Mouse (Mus musculus) cerebellum, adult 18-20 months (tissue): ENCODE measurements at regions not wholly inside any gene's neighbourhood (a gene's known extent, or its start where the extent isn't known, plus 50 kb on each side); places are given as distances from the start of the nearest gene placed in this dataset.
A peak's percentile ranks its signal among the peaks of the same experiment; 100 is the strongest.

Experiments used
- DNase-seq, 2 experiments: peaks; one replicate each; pipeline ENCODE4 v3.0.0; 2021

DNA sequence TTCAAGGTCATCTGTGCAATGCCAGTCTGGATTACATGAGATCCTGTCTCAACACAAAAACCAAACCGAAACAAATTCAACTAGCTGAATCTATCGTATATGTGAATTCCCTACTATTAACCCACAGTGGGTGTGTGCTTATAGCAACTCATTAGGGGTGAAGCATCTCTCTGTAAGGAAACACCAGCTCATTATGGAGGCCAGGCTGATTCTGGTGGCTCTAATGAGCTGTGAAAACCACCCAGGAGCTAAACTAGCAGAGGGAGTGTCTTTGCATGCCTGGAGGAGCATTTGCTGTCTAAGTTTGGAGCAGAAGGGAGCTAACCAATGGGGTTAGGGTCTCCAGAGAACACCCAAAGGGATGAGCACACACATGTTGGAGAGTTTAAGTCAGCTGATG, 54.1 kb upstream of the Adamts2 start:
- DNase-seq: no peak

DNA sequence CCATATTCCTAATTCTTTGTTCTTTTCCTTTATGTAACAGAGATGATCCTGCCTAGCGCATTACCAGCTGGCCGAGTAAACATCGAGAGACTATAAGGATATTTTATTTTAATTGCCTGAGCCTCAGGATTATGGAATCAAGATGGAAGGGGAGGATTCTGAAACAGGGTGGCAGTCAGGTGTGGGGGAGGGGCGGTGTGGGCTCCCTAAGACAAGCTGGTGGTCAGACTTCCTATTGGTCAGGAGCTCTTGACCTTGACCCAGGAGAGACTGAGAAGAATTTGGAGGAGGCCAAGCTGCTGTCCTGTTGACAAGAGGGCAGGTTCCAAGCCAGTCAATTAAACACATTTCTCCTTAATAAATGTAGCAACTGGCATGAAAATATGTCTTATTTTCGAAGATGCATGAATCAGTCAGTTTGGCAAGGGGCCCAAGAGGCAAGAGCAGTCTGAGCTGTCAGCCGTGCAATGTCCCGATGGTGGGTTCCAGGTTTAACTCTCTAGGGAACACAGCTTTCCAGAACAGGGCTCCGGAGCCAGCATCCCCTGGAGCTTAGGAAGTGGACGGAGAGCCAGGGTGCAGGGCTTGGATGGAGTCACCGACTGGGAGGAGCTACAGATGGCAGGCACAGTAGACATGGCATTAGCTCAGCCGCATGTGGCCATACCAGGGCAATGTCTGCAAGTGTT, 55.3 kb upstream of the Adamts2 start:
- DNase-seq: peak; percentile 23 to 36

DNA sequence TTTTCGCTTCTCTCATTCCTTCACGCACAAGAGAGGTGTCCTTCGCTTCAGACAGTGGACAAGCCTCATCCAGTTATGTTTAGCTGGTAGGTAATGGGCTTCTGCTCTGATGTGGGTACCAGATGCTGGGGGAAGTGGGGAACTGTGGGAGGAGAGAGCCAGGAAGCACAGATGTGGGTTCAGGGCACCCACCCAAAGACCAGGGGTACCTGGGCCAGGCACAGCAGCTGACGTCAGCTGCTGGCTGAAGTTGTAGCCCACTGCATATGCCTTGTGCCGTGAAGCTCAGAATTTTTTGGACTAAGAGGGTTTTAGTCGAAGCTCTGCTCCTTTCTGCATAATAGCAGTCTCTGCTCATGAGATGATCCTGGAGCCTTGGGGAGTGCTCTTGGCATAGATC, 56.5 kb upstream of the Adamts2 start:
- DNase-seq: no peak

DNA sequence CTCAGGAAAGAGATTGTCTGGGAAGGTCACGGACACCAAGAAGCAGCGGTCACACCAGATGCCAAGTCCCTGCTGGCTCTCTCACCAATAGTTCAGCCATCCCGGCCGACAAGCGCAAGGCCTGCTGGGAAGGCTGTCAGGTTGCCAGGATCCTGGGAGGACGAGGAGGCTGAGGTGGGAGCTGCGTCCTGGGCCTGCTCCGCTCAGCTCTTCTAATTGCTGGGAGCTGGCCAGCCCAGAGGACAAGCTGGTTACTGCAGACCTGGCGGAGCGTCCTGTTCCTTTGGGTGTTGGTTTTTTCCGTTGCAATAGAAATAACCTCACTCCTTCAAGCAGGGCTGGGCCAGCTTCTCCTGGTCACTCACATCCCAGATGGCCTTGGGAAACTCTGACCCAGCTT, 61.7 kb upstream of the Adamts2 start:
- peak; percentile 34 to 45 for DNase-seq

DNA sequence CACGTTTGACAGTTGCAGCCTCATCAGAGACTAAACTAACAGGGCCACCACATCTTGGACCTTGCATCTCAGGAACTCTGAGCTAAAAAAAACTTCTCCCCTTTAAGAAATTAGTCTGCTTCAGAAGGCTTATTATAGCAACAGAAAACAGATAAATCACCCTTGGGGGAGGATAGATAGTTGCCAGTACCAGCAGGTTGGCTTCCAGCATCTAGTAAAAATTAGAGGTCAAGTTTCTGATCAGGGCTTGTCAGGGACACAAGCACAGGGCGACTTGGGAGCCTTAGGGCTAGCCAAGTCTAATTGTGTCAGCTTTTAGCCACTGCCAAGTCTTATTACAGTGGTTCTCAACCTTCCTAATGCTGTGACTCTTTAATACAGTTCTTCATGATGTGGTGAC, 67.6 kb upstream of the Adamts2 start:
- no peak for DNase-seq

DNA sequence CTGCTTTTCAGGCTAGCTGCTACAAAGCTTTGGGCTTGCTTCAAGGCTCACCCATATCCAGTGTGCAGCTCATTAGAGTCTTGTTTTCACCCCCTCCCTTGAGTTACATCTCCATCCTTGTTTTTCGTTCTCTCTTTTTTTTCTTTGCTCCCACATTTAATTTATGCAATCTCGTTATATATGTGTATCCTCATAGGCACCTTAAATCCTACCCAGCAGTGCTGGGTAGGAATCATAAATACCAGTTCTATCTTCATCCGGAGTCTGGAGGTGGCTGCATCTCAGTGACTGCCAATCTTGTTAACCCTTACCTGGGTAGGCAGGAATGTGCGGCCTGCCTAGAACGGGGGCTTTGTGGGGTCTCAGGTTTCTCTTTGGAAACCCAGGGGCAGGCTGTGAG, 74.0 kb upstream of the Adamts2 start:
- no peak for DNase-seq

DNA sequence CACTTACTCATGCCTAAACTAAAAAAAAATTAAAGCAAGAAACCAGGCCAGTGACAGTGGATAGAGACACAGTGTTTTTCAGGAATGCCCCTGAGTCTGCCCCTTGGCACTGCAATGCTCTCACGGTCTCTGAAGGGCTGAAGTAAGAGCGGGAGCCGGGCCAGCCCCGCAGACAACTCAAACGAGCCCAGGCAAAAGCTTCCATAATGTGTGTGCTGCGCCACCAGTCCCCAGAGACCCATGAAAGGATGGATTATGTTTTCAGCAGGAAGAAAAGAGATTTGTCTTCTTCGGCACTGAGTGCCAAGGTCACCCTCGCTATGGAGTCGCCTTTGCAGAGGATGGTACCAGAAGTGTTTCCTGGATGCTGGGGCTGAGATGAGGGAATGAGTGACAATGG, 81.7 kb upstream of the Adamts2 start:
- DNase-seq: no peak

DNA sequence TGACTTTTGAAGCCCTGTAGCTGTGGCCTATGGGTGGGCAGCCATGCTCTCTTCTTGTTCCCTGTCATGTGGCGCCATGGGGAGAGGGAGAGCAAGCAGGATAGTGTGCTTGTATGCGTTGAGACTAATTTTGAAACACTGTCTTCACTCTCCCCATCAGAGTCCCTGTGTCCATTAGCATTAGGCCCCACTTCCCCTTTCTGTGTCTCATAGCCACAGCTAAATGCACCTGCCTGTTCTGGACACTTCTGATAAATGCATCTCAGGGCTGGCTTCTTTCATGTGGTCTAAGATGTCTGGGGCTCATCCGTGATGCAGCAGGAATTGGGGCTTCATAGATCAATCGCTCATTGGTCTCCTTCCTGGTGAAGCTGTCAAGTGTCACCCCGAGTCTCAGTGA, 77.0 kb upstream of the Rufy1 start:
- DNase-seq: no peak

DNA sequence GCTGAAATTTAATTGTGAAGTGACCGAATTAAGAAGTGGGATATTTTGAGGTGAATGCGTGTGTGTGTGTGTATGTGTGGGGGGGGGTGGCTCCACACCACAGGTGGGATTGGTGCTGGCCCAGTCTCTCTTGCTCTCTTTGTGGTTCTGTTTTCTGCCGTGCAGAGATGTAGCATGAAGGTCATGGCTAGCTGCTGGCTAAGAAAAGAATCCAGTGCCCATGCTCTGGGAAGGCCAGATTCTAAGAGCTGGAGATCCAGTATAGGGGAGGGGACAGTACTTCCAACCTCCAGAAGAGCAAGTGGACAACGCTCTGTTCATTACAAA, 76.5 kb upstream of the Rufy1 start:
- DNase-seq: no peak

DNA sequence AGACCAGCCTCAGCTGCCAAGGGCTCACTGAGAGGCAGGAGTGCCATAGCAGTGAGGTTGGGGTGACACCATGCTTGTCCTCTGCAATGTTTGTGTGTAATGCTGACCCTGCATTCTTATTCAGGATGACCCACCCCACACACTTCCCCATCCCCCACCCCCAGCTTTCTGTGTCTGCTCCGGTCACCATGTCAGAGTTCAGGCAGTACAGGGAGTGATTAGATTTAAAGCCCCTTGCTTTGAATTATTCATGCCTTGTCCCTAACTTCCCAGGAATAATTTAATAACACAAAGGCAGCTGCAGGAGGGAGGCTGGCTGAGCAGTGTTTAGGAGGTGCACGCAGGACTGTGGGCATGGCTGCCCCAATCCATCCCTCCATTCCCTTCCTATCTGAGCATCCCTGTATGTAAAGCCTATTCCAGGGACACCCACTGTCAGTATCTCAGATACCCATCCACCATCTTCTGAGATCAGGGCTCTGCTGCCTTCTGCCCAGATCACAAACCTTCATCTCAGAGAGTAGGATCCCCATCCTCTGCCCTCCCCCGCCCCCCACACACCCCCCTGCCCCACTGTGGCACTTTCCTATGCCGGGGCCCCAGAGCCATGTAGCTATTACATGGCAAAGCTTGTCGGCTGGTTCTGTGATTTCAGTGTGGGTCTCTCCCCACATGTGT, 76.0 kb upstream of the Rufy1 start:
- no peak for DNase-seq

DNA sequence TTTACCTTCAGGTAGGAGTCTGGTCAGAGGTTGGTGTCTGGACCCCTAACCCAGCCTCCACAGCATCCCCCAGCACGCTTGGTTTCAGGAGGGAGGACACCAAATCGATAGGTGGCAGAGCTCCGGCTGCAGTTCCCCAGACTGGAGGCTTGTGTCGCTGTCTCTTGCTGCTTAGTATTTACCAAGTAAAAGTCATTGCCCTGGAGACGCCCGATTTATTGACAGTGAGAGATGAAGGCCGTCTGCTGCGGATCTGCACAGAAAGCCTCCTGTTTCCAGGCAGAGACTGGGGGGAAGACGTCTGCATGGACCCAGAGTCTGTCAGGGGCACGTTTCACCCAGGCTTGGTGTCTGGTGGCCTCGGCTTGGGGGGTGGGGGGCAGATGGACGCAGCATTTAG, 70.4 kb upstream of the Rufy1 start:
- DNase-seq: no peak

DNA sequence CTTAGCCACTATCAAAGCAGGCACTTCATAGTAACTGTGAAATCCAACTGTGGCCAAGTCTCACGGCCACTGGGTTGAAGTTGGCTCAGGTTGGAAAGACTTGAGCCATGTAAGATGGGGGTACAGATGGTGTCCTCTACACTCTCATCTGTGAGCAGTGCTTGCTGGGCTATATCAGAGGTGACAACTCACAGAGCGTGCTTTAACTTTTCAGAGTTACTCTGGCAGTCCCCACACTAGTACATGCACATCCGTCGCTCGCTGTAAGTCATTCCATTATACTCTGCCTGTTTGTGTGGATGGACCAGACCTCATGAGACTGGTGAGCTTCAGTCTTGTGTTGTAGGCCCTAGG, 62.2 kb upstream of the Rufy1 start:
- no peak for DNase-seq

DNA sequence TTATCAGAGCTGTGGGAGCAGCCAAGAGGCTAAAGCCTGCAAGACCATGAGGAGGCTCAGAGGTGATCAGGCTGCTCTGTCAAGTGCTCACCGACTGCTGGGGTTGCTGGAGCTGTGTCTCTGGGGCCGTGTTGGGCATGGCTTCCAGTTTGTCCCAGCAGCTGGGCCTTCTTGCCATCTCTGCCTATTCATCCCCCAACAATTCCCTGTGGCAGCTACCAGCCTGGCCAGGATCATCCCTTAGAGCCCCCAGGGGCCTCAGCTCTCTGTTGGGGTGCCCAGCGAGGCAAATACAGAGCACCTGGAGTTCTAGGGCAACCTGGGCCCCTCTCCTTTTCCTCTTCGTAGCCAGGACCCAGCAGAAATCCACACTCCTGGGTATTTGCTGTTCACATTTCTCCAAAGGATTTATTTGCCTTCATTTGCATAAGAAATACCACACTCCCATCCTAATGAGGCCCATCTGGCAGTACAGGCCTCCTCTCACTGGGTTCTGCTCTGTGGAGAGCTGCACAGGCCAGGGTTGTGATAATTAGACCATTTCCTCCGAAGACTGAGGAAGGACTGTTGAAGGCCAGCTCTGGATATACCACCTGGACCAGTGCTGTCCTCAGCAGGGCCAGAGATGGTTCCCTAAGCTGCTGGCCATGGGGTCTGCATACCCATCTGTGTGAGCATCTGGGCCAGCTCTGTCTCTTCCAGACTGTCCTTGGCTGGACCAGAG, 61.6 kb upstream of the Rufy1 start:
- DNase-seq: no peak

DNA sequence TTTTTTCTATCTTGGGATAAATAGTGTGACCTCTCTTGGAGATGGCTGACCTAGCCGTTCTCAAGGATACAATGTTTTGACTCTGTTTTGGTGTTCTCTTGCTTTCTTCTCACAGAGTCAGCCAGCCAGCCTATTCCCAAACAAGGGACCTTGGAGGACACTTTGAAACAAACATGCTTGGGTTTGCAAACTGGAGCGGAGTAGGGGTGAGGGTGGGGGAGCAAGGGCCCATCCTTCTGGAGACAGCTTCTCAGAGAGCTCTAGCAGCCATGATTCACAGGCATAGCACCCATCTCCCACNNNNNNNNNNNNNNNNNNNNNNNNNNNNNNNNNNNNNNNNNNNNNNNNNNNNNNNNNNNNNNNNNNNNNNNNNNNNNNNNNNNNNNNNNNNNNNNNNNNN, 52.9 kb upstream of the Rufy1 start:
- no peak for DNase-seq

DNA sequence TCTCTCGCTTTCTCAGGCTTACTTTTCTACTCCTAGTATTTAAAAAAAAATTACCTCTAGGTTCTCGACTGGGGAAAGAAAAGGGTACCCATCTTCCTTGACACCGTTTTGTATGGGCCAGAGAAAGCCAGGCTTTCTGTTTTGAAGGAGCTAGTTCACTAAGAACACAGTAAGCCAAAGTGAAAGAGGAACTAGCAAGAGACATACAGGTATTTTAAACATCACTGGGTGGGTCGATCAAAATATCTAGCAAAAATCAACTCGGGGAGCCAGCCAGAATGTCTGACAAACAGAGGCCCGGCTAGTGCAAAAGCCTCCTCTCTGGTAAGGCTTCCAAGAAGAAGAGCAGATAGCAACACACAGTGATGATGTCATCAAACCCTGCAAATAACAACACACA, 52.2 kb upstream of the Rufy1 start:
- DNase-seq: no peak

DNA sequence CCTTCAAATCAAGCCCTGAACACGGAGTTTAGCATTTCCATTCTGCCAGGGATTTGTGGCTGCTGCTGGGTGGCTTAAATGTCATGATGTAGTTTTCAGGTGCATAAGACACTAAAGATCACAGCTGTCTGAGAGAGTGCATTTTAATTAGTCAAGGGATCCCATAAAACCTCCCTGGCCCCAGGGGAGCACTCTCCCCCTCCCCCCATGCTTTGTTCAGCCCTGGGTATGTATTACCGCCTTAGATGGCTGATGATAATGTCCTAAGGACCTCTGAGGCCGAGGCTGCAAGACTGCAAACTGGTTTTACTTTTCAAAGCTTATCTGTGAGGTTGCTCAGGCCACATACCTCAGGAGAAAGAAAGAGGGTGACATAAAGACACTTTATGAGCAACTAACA, 51.7 kb upstream of the Rufy1 start:
- DNase-seq: no peak
